Mouse (Mus musculus): ENCODE results near the gene Fam196b.

- peak; percentile 65; the same call in 1 of the 2 replicates for TF ChIP-seq CTCF (IDR thresholded peaks at IDR 0.05; ENCODE audit: borderline replicate concordance, extremely low read depth, insufficient read depth, insufficient read length)
- TF ChIP-seq POLR2A (IDR thresholded peaks at IDR 0.05; ENCODE audit: borderline replicate concordance, extremely low read depth, insufficient read depth, insufficient read length, poor library complexity, severe bottlenecking), result no peak
Observed at GRCm38 (mm10) chr11:34314534-34315379, at the start of gene Fam196b.
